Mouse (Mus musculus) hindbrain, embryonic 16.5 days (tissue): ENCODE results near the gene Slc44a5. TPM values are rescaled to one million over a fixed set of nuclear protein-coding genes. Genes with fewer than 3 reads are reported as not detected.

ENCODE experiments used
- ATAC-seq: fragments of 200-750 bp; cut with Nextera tagmentation; 2 replicates; pipeline ENCODE4 v1.8.0; 2017; ENCODE audit warnings: moderate TSS enrichment, moderate library complexity
- H3K27ac ChIP-seq: fragments of 300-500 bp; sonication (generic); 2 replicates; pipeline ENCODE4 v1.5.1; 2014; ENCODE audit warnings: low read depth, mild to moderate bottlenecking, control low read depth, low read length, moderate library complexity
- H3K27me3 ChIP-seq: fragments of 300-500 bp; sonication (generic); replicated peaks from 2 replicates; pipeline ENCODE4 v1.6.1; 2014; ENCODE audit warnings: low read length; ENCODE audit not compliant: control insufficient read depth, insufficient read depth
- H3K36me3 ChIP-seq: fragments of 300-500 bp; sonication (generic); 2 replicates; pipeline ENCODE4 v1.6.1; 2014; ENCODE audit warnings: mild to moderate bottlenecking, low read length, moderate library complexity, mixed read lengths; ENCODE audit not compliant: control insufficient read depth, insufficient read depth
- H3K4me1 ChIP-seq: fragments of 300-500 bp; sonication (generic); 2 replicates; pipeline ENCODE4 v1.6.1; 2014; ENCODE audit warnings: low read depth, low read length; ENCODE audit not compliant: control insufficient read depth, insufficient read depth
- H3K4me2 ChIP-seq: fragments of 300-500 bp; sonication (generic); 2 replicates; pipeline ENCODE4 v1.6.1; 2014; ENCODE audit warnings: mild to moderate bottlenecking, low read length, control low read depth, moderate library complexity
- H3K4me3 ChIP-seq: fragments of 300-500 bp; sonication (generic); 2 replicates; pipeline ENCODE4 v1.5.1; 2014; ENCODE audit warnings: mild to moderate bottlenecking, low read length, control low read depth, moderate library complexity
- H3K9ac ChIP-seq: fragments of 300-500 bp; sonication (generic); 2 replicates; pipeline ENCODE4 v1.6.1; 2014; ENCODE audit warnings: low read depth, mild to moderate bottlenecking, control low read depth, low read length, moderate library complexity
- H3K9me3 ChIP-seq: fragments of 300-500 bp; sonication (generic); 2 replicates; pipeline ENCODE4 v1.6.1; 2014; ENCODE audit warnings: mild to moderate bottlenecking, low read length, moderate library complexity; ENCODE audit not compliant: control insufficient read depth
- WGBS: fragments of 180-500 bp; shearing (Covaris S2); extraction: QIAGEN DNeasy Blood & Tissue Kit; methylation state at CpG from one replicate; pipeline ENCODE4 v1.1.7; 2014; 5-methylcytosine and 5-hydroxymethylcytosine counted together
- polyA plus RNA-seq: library from polyadenylated mRNA; unstranded; fragments of >200 nt; fragmentation: Nextera tagmentation; extraction: Ambion mirVana; gene quantifications from 2 replicates; pipeline ENCODE4 v1.2.1, GENCODE M21; 2015

Gene Slc44a5
- 7.5 and 9.3 TPM in 2 replicates for polyA plus RNA-seq

DNA sequence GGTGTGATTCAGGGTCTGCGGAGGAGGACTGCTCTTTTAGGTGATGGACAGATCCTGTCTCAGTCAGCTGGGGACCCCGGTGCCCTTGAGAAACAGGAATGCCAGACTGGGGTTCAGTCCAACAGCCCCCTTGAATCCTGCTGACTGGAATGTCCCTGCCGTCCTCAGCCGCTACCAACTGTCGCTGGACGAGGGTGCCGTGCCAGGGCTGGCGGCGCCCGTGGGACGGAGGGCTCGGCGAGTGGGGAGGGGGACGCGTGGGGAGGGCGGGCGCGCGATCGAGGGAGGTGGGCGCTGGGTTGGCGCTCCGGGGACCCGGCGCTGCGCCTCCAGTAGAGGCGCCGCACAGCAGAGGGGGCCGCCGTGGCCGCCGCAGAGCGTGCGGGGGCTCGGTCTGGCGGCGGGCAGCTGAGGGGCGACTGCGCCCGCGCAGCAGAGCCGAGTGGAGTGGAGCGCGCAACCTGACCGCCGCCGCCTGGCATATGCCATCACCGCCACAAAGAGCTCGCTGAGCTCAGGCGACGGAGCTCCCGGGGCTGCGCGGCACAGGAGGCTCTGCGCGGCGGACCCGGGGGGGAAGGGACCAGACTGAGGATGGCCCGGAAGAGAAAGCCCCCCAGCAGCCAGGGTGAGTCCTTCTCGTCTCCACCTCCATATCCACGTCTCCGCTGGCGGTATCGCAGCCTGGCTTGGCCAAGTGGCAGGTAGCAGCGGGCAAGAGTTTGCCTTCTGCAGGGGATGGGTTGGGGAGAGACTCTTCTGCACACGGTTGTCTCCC is at the start of gene Slc44a5:
TSS of gene Slc44a5 (plus strand) at position 266 of the 778 bp plus-strand sequence.
- peak within 1 kb of the TSS; percentile 57 for H3K27ac ChIP-seq
- peak; percentile 90 for ATAC-seq
- no peaks in the 10 kb centered on the region for H3K27me3 ChIP-seq
- peak within 1 kb of the TSS; percentile 72 for H3K4me3 ChIP-seq
- peak within 1 kb of the TSS; percentile 90 for H3K4me2 ChIP-seq
- no peaks in the 10 kb centered on the region for H3K36me3 ChIP-seq
- H3K9ac ChIP-seq, result peak within 1 kb of the TSS; percentile 82
- under 1% methylated on average over 62 of the region's 66 CpGs for WGBS
- H3K9me3 ChIP-seq, result no peaks in the 10 kb centered on the region
- H3K4me1 ChIP-seq, result peaks cover 14% of the 10 kb centered on the region

GRCm38 (mm10) chr3:153926333-153926732 is 46.9 kb upstream of the Slc44a5 start:
- Histone ChIP-seq H3K4me1 (no peaks in the 10 kb centered on the region), H3K36me3 (peaks cover 11% of the 10 kb centered on the region), H3K4me2 (no peak overlapping the region), H3K9me3 (no peaks in the 10 kb centered on the region), H3K27me3 (no peaks in the 10 kb centered on the region), H3K4me3 (no peak overlapping the region), H3K9ac (no peak overlapping the region), H3K27ac (no peak overlapping the region)
- 93% methylated on average over 7 of the region's 7 CpGs for WGBS
- ATAC-seq, result no peak

GRCm38 (mm10) chr3:153929526-153929925 is 43.7 kb upstream of the Slc44a5 start:
- no peaks in the 10 kb centered on the region for H3K27me3 ChIP-seq
- WGBS, result 91% methylated on average over 11 of the region's 11 CpGs
- no peak overlapping the region for H3K9ac ChIP-seq
- H3K4me1 ChIP-seq, result no peaks in the 10 kb centered on the region
- no peak for ATAC-seq
- no peak overlapping the region for H3K4me3 ChIP-seq
- H3K36me3 ChIP-seq, result peaks cover 20% of the 10 kb centered on the region
- no peak overlapping the region for H3K4me2 ChIP-seq
- H3K27ac ChIP-seq, result no peak overlapping the region
- H3K9me3 ChIP-seq, result no peaks in the 10 kb centered on the region

DNA sequence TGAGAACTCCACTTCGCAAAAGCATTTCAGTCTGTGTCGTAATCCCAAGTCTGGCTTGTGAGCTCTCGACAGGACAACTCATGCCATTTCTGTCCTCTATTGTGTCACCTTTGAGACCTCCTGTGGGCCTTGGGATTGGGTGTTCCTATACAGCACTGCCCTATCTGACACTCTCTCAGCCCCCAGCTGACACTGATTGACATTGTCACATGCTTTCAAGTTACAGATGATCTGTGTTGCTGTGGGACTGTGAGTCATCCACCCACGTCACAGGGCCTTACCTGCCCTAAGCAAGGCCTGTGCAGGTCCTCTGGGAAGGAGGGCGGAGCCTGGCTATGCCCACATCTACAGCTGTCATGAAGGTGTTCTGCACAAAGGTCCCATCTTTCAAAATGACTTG is 40.8 kb upstream of the Slc44a5 start:
- WGBS, result 91% methylated on average over 5 of the region's 5 CpGs
- Histone ChIP-seq H3K4me2 (no peak overlapping the region), H3K27ac (no peak overlapping the region), H3K9ac (no peak overlapping the region), H3K4me3 (no peak overlapping the region), H3K4me1 (no peaks in the 10 kb centered on the region), H3K27me3 (no peaks in the 10 kb centered on the region), H3K36me3 (peaks cover 16% of the 10 kb centered on the region), H3K9me3 (no peaks in the 10 kb centered on the region)
- no peak for ATAC-seq

GRCm38 (mm10) chr3:153935878-153936277 is 37.4 kb upstream of the Slc44a5 start:
- Histone ChIP-seq H3K9ac (no peak overlapping the region), H3K9me3 (no peaks in the 10 kb centered on the region), H3K36me3 (peaks cover 10% of the 10 kb centered on the region), H3K4me2 (no peak overlapping the region), H3K27me3 (no peaks in the 10 kb centered on the region), H3K4me3 (no peak overlapping the region), H3K4me1 (no peaks in the 10 kb centered on the region), H3K27ac (no peak overlapping the region)
- ATAC-seq, result no peak
- 92% methylated on average over 9 of the region's 9 CpGs for WGBS

DNA sequence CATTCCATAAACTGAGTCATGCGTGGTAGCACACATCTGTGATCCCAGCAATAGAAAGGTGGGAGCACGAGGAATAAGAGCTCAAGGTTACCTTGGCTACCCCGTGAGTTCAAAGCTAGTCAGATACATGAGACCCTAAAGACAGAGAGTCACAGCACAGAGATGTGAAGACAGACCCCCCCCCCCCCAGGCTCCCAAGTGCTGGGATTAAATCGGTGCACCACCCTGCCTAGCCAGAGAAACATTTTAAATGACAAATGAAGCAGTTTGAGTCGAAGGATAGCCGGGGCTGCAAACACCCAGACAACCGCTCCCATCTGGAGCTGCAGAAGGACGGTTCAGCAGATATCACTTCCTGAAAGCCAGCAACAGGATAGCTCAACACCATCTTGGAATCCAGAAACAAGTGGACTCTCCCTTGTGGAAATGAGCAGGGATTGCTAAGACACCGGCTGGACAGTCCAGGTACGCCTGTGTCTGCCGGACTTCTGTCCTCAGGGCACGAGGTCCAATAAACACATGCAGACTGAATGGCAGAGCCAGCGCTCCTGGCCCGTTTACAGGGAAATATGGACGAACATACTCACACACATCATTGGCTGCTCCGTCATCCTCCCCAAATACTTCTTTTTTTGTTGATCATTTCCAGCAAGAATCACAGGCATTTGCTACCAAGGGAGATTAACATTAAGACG is 36.0 kb upstream of the Slc44a5 start:
- Histone ChIP-seq H3K9me3 (no peaks in the 10 kb centered on the region), H3K36me3 (peaks cover 9% of the 10 kb centered on the region), H3K27ac (no peak overlapping the region), H3K4me2 (no peak overlapping the region), H3K4me3 (no peak overlapping the region), H3K9ac (no peak overlapping the region), H3K4me1 (no peaks in the 10 kb centered on the region), H3K27me3 (no peaks in the 10 kb centered on the region)
- no peak for ATAC-seq
- WGBS, result 96% methylated on average over 17 of the region's 17 CpGs

DNA sequence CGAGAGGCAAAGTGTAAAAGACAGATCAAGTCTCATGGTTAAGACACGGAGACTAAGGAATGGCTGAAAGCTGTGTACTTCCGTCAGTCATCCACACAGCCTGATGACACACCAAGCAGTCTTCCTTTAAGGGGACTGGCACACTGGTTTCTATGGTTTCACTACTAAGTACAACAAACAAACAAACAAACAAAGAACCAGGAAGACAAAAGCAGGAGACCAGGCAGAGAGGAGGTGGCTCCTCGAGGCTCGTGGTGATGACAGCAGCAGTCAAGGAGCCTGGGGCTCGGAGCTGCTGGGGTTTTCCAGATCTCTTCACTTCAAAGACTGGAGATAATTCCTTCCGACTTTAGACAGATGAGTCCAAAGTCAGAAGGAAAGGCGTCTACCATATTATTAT is 33.2 kb upstream of the Slc44a5 start:
- H3K9ac ChIP-seq, result no peak overlapping the region
- no peak overlapping the region for H3K4me2 ChIP-seq
- peaks cover 4% of the 10 kb centered on the region for H3K4me1 ChIP-seq
- no peak overlapping the region for H3K27ac ChIP-seq
- WGBS, result 79% methylated on average over 8 of the region's 8 CpGs
- no peaks in the 10 kb centered on the region for H3K27me3 ChIP-seq
- no peak for ATAC-seq
- H3K4me3 ChIP-seq, result no peak overlapping the region
- H3K36me3 ChIP-seq, result no peaks in the 10 kb centered on the region; the same call in 1 of the 2 replicates
- no peaks in the 10 kb centered on the region for H3K9me3 ChIP-seq

- H3K9me3 ChIP-seq, result no peaks in the 10 kb centered on the region
- H3K4me2 ChIP-seq, result no peak overlapping the region
- H3K36me3 ChIP-seq, result no peaks in the 10 kb centered on the region; the same call in 1 of the 2 replicates
- no peak overlapping the region for H3K27ac ChIP-seq
- H3K4me1 ChIP-seq, result peaks cover 7% of the 10 kb centered on the region
- H3K27me3 ChIP-seq, result no peaks in the 10 kb centered on the region
- WGBS, result 95% methylated on average over 9 of the region's 9 CpGs
- no peak for ATAC-seq
- H3K9ac ChIP-seq, result no peak overlapping the region
- no peak overlapping the region for H3K4me3 ChIP-seq
Measured at GRCm38 (mm10) chr3:153940486-153940885, 32.8 kb upstream of the Slc44a5 start.

DNA sequence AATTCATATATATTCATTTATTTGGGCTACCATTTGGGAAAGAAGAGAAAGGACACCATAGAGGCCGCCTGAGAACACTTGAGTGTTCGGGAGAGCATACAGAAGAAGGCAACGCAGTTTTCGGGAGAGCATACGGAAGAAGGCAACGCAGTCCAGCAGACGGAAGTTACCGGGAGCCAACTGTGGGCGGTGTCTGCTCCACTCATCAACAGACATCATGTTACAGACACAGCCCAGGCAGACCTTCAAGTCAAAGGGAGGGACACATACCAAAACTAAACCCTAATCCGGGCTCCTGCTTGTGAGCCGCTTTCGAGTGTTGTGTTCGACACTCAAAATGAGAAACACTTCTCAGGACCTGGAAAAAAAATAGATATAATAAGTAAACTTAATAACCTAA is 31.6 kb upstream of the Slc44a5 start:
- Histone ChIP-seq H3K4me1 (peaks cover 7% of the 10 kb centered on the region), H3K27ac (no peak overlapping the region), H3K27me3 (no peaks in the 10 kb centered on the region), H3K9me3 (no peaks in the 10 kb centered on the region), H3K9ac (no peak overlapping the region), H3K4me2 (no peak overlapping the region), H3K4me3 (no peak overlapping the region), H3K36me3 (no peaks in the 10 kb centered on the region)
- ATAC-seq, result no peak
- WGBS, result 95% methylated on average over 13 of the region's 13 CpGs
